Mouse (Mus musculus) thymus, postnatal 14 days (tissue): ENCODE data around the gene Nuak2.

Experiments
- DNase-seq: peaks from one replicate; pipeline ENCODE4 v3.0.0; 2021

The Nuak2 gene

DNA sequence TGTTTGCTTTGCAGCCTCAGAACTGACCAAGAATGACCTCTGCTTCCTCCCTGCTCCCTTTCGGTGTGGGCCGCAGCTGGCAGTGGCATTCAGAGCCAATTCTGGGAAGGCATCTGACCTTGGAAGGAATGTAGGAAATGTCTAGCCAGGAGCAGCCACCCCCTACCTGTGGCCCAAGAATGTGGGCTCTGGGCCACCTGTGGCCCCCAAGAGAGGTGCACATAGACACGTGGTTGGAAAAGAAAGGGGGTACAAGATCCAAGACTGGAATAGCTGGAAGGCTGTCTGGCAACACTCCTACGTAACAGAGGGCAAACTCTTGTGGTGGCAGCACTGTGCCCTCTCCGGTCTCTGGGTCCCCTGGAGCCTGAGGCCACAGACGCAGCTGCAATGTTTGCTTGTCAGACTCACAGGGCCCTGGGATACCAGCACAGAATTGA, 39.3 kb downstream of the Nuak2 start:
- no peak for DNase-seq

DNA sequence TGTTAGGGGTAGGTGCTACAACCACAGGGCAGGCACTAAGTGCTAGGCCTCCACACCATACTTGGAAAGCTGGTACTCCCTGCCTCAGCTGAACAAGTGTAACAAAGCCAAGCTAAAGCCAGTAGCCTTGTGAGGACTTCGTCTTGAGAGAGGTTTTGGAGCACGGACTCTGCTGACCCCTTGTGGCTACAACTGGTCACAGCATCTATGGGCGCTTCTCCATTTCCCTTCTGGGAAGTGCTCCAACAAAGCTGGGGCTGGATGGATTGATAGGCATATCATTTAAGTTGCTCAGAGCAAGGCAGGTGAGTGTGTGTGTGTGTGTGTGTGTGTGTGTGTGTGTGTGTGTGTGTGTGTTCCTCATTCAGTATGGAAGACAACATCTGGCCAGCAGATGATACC, 39.9 kb downstream of the Nuak2 start:
- peak; percentile 79 for DNase-seq

DNA sequence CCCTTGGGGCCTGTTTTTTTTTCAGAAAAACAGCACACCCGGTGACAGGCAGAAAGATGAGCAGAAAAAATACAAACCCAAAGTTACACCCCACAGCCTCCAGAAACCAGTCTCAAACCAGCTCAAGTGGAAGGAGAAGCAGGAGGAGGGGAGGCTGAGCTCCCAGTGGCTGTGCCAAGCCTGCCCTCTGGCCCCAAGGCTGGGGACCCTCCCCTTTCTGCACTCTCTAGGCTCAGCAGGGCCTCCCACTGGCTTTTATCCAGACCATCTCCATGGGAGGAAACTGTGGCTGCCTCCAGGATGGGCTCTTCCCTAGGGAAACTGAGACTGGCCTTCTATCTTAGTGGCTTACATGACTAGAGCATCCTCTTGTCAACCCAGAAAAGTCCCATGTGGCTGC, 40.9 kb downstream of the Nuak2 start:
- DNase-seq, result no peak

DNA sequence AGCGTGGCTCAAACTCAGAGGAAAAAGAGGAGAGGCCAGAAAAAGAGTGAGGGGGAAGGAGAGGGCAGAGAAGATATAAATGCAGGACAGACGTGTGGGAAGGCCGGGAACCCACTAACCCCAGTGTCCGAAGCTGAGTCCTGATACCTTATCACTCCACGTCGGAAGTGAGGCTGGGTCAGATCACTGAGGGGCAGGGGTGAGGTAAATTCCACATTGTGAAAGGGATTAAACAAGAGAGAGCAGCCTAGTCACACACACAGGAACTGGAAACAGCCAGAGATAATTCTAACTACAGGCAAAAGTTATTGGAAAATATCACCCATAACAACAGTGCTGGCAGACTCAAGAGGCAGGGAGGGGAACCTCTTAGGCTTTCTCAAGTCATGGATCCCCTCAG, 46.0 kb downstream of the Nuak2 start:
- no peak for DNase-seq

DNA sequence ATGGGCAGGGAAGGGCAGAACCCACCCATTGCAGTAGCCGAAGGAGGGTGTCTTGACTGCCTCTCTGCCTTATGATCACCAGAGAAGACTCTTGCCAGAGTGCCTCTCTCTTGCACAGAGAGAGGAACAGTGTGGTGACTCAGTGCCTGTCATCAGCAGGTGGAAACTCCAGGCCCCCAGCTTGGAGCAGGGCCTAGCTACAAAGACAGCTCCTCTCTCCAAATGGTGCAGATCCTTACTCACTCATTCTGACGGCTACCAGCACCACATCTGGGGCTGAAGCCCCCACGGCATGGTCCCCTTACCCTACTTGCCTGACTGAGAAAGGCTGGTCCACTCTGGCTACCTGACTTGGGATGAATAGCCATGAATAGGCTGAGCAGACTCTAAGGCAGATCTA, 48.5 kb downstream of the Nuak2 start:
- no peak for DNase-seq

DNA sequence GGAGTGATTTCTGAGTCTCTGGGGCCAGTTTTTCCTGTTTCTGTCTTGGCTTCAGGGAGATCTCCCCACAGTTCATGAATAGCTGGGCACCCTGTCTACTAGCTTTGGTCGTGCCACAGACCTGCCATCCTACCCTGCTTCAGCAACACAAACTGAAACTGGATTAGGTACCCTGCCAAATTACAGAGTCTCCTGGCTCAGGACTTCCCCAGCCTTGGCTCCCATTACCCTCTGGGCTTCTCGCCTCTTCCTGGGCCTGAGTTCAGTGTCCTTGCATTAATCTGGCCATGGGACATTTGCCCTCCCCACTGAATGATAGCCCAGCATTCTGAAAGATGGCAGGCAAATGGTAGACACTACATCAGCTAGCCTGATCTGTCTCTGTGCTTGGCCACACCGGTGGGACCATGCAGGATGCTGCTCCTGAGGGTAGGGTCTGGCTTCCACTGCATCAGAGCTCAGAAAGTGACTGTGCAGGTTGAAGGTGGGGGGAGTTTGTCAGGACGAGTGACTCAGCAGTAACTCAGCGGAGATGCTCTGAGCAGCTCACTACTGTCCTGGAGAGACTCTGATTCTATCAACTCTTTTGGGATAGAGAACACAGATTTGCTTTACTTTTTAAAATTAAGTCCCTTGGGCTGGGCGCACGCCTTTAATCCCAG, 49.1 kb downstream of the Nuak2 start:
- DNase-seq, result no peak

DNA sequence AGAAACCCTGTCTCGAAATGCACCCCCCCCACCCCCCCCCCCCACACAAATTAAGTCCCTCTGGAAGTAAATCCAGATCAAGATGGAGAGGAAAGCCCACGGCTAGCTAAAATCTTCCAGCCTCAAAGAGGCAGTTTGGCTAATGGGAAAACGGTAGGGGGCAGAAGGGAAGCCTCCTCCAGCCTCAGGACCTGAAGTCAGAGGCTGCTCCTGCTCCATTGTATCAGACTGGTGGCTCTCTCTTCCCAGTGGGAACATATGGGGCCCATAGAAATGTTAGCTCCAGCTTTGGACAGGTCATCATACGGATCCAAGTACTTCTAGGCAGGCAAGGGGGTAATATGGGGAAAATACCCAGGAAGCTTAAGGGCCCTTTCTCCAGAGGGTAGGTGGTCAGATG, 49.7 kb downstream of the Nuak2 start:
- DNase-seq, result no peak

DNA sequence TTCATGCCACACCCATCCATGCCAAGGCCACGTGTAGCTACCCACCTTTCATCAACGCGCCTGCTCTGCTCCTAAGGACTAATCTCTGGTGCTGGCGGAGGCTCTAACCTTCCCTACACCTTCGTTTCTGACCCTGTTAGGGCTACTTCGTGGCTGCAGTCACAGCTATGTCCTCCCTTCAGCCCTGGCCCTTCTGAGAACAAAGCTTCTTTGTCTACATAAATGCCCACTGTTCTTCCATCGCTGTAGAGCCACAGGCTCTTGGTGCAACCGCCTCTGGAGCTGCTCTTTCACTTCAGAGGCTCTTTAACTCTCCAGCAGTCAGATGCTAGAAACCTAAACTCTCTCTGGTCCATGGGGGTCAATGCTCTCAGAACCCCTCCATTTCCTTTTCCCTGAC, 50.3 kb downstream of the Nuak2 start:
- DNase-seq, result no peak

DNA sequence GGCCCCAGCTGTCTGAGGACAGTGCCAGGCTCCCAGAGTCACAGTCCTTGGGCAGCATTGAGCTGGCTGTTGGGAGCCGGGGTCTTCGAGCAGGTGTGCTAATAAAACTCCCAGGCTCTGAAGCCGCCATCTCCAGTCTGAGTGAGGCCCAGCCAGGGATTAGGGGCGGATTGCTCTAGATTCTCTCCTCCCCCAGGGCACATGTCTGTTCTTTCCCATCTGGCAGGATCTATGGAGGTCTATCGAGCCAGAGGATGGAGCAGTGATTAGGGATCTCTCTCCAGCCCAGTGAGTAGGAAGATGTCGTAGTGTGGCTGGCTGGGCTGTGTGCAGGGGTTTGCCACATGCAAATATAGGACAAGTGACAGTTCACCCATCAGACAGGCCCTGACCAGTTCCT, 51.0 kb downstream of the Nuak2 start:
- DNase-seq, result no peak

DNA sequence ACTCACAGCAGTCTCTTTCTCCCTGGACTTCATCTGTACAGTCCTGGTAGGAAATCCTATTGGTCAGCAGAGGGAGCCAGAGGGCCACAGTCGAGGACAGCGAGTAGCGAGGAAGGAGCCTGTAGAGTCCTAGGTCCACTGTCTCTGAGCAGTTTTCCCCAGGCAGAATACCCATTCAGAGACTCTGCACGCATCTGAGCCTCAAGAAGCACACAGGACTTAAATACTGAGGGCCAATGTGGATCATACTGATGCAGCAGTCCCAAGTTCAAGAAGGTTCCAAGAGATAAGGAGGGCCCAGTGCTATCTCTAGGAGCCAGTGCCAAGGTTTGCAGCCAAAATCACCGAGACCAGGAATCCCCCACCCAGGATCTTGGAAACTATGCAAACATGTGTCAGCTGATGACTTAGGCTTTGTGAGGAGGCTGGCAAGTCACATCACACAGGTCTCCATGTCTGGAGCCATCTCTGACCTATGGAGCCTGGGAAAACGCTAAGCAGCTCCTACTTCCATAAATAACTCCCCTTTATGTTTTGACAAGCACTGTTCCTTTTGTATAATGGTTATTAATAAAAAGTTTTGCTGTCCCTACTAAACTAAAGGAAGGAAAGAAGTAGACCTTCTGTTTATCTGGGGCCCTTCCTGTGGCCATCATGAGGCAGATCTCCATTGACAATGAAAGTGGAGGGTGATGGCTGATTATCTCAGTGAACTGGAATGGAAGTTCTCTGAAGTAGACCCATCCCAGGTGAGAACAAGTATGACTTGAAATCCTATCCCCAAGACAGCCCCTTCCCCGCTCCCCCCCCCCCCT, 52.0 kb downstream of the Nuak2 start:
- peak; percentile 76 for DNase-seq

DNA sequence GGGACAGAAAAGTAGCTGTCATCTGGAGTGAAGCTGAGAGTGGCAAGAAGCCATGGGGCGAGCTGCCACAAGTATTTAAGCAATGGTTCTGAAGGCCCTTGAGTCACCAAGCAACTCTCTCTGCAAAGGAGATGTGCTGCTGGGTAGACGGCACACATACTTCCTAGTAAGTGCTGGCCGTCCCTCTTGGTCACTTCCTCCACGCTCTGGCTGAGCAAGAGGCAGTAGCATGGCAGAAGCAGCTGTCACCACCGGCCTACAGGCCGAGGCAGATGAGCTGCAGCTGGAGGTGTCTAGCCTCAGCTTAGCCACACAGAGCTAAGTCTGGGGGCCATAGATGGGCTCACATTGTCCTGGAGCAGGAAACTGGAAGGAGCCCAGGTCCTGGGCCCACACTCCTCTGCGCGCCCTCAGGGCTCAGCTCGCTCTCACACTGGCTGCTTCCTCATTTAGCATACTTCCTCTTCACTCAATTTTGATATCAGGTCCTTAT, 54.8 kb downstream of the Nuak2 start:
- DNase-seq, result no peak

DNA sequence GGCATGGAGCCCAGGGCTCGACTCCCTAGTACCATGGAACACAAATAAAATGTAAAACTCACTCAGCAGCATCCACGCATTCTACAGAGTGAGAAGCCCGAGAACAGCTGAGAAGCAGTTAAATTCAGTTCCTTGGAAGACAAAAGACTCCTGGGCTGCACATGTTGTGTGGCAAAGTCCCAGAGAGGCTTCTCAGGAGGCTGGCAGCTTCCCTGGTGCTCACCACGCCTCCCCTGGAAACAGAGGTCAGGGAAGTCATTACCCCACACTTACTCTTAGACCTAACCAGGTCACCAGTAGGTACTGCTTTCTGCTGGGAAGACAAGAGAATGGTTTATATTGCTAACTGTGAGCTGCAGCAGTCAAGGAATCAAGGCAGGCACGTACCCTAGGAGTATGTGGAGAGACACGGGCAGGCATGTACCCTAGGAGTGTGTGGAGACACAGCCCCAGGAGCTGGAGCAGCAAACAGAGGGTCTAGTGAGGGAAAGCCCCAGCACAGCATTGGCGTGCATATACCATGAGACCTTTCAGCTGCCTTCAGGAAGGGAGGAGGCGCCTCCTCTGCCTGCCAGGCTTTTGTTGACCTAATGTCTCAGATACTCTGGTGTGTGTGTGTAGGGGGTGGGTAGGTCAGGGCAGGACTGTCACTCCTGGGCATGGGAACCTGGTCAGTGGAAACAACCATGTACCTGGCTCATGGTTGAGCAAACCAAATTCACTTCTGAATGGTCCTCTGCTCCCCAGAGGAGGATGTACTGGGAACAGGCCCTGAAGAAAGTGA, 55.6 kb downstream of the Nuak2 start:
- no peak for DNase-seq

DNA sequence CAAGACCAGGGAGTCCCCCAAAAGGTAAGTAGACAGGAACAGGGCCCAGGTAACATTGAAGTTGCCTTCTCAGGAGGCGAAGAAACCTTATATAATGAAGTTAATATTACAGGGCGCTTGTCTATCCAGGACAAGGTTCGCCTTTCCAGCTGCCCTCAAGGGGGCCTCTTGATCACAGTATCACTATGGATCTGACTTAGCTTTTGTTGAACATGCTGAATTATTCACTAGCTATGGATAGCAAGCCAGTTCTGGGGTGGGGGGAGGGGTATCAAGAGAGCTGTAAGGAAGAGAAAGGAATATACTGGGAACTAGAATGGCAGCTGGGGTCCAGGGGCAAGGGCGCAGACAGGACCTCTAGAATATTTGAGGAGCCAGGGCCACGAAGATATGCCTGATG, 56.4 kb downstream of the Nuak2 start:
- DNase-seq, result no peak

DNA sequence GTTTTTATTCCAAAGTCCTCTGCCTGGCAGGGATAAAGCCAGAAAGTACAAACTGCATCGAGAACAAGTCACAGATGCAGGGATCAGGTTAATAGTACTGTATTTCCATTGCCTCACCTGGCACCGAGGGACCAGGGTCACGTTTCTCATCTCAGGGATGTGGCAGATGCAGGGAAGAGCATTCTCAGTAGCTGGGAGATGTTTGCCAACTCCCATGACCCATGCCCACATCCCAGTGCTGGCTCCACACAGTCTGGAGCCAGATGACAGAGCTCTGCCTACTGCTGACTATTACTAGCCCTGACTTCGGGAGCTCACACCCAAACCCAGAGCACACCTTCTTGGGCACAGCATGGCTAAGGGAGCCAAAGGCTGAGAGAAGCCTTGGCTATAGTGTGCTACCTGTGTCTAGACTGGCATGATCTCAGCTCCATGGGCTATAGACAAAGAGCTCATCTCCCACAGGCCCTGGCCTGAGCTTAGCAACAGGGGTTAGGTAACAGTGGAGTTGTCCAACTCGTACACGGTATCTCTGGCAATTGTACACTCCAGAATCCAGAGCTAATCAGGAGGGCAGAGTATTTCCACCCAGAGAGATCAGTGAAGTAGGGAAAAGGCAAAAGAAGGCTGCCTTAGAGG, 57.1 kb downstream of the Nuak2 start:
- no peak for DNase-seq

DNA sequence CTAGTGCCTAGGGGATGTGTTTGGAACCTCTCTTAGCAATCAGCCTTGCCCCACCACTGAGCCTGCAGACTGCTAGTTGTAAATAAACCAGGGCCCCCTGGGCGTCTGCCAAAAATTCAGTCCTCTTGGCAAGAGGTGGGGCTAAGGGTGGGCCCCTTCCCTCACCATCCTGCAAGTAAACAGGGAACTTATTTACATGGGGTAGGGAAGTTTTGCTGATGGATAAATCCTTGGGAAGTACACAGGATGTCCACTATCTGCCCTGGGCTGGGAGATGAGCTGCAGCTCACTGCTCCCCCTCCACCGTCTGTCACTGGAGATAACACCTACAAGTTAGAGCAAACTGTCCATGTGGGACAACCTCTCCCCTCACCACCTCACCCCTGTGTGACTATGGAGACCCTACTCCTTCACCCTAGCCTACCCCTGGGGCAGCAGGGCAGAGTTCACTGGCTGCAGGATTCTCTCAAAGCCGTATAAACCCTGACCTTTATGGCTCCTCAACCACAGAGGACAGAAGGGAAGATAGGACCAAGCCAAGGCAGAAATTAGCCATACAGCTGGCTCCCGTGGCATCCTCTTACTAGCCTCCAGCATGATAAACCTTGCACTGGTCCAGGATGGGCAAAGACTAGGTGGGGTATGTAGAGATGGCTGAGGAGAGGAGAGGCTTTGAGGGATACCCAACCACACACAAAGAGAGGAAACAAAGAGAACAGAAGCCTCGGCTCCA, 58.4 kb downstream of the Nuak2 start:
- no peak for DNase-seq

DNA sequence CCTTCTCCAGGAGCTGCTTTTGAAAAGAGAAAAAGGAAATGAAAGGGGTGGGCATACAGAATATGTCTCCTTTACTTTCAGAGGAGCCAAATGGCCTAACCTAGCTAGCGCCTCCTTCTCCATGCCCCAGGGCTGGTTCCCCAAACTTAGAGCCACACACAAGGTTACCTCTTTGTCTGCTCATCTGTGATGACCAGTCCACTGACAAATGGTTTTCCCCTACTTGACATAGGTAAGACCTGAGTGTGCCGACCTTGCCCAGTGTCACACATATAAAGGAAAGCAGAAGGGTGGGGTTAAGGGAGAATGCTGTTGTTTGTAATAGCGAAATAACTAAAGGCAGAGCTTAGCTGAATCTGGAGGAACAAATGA, 58.9 kb downstream of the Nuak2 start:
- no peak for DNase-seq

DNA sequence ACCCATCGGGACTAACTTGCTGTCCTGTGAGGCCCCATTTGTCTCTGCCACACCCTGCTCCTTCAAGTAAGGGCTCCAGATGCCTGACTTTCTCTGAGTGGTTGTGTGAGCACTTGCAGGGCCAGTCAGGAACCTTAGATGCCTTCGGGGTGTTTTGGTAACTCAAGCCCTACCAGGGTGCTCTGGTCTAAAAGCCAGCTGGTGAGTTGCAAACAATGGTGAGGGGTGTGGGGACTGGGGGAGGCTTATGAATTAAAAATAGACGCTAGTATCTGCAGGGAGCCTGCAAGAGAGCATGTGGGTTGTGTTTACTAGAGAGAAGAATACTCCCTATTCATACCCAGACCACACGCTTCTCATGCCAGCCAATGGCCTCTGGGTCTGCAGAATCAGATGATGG, 59.3 kb downstream of the Nuak2 start:
- DNase-seq, result no peak

DNA sequence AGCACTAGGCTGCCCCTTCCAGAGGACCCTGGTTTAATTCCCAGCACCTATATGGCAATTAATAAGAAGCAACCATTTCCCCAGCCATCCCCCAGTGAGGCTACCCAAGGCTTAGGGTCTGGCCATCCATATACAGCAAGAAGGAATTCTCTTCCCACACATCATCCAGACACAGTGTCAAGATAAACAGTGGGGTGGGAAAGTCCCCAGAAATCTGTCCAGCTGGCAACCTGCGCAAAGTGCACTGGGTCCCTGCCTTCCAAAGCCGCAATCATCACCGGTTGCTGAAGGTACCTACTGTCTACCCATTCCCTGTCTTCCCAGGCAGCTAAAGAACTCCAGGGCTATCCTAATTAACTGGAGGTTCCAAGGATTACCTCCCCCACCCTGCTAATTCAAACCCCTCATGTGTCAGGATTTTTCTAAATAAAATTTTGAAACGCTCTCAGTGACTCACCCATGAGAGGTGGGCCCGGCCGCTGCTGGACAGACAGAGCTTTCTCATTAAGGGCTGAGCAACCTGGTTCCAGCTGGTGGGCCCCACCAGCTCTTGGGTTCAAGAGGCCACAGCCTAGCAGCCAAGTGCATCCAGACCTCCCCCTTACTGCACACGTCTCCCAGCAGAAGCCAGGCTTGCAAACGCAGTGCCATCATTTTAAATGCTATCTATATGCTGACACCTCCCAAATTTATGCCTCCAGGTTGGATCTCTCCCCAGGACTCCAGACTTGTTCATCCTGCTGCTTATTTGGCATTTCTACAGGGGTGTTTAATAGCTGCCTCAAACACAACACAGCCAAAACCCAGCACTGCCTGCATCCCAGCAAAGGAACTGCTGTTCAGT, 60.5 kb downstream of the Nuak2 start:
- no peak for DNase-seq

DNA sequence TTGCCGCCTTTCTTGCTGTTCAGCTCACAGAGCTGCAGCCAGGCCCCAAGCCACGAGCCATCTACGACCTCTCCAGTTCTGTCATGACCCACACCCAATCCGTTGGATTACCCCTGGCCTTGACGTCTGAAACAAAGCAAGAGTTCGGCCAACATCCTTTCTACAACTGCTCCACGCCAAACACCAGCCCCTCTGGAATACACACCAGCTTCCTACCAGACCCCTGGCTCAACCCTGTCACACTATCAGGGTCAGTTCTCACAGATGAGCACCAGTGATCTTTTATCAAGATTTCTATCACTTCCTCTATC, 61.1 kb downstream of the Nuak2 start:
- no peak for DNase-seq

DNA sequence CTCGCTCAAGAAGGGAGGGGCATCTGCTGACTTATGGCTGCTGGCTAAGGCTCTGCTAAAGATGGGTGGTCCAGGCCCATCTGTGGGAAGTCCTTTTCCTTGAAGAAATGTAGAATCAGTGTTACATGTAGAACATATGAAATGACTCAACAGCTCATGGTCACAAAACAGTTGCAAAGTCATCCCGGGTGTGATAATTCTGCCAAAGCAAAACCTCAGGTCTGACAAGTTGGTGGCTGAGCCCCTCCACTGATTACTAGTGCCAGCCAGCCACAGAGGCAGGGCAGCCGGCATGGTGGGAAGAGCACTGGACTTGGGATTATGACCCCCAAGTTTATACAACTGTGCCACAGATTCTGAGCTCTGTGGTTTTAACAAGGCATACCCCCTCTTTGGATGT, 61.9 kb downstream of the Nuak2 start:
- DNase-seq, result no peak

DNA sequence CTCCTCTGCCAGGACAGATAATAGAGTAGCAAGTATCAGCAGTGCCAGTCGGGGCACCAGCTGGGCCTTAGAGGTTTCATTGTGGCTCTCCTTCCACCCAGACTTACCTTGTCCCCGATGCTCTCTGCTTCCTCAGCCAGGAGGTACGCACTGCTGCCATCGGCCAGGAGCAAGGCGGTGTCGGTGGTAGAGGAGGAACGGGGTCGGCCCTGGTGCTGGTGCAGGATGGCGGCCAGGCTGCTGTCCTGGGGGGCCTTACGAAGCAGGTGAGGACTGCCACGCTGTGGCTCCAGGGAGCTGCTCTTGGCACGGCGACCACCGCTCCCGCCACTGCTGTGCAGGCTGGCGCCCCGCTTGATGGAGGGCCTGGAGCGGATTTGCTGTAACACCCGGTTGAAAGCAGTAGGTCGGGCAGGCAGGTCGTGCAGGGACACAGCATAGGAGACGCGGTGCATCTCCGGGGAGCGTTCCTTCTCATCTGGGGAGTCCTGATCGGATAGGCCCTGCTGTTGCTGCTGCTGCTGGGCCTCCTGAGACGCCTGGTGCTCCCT, 64.7 kb downstream of the Nuak2 start:
- no peak for DNase-seq
